Mouse (Mus musculus): Measurements from ENCODE around the gene Pskh1.

Gene Pskh1

DNA sequence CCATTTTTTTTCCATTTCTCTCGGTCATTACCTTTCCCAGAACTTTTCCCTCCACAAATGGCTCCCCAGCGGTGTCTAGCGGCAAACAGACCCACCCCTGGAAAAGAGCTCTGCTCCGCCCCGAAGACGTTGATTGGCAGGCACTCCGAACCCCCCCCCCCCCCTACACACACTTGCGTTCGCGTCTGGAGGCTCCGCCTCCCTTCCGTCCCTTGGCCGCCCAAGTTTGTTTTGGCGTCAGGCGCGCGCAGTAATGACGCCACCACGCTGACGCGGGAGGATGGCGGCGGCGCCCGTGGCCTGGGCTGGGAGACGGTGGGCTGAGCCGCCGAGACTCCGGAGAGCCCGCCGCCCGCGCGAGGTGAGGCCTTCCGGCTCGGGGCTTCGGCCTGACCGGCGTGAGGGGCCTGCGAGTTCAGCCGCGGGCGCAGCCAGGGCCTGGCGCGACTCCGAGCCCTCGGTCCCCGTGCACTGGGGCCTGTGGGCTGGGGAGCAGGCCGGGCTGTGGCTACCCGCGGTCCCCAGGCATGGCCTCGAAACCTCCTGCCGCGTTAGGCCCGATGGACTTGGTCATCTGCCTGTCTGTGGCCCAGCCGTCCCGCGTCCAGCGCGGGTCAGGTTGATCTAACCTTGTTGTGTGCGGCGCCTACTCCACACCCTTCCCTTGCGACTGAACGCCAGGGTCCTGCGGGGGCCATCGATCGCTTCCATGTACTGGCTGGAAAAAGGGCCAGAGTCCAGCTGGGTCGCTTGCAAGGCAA lies at the start of gene Pskh1:
Pskh1 (plus strand) TSS at position 262 of the 761 bp plus-strand sequence.
- in situ Hi-C loops (cut with MboI, MseI) = no loop called here

GRCm38 (mm10) chr8:105850611-105851010 lies 49.6 kb upstream of the Pskh1 start:
- in situ Hi-C loops (cut with MboI, MseI) = no loop called here

- in situ Hi-C loops (cut with MboI, MseI) = no loop called here
Observed at GRCm38 (mm10) chr8:105851651-105852143, 48.5 kb upstream of the Pskh1 start.

DNA sequence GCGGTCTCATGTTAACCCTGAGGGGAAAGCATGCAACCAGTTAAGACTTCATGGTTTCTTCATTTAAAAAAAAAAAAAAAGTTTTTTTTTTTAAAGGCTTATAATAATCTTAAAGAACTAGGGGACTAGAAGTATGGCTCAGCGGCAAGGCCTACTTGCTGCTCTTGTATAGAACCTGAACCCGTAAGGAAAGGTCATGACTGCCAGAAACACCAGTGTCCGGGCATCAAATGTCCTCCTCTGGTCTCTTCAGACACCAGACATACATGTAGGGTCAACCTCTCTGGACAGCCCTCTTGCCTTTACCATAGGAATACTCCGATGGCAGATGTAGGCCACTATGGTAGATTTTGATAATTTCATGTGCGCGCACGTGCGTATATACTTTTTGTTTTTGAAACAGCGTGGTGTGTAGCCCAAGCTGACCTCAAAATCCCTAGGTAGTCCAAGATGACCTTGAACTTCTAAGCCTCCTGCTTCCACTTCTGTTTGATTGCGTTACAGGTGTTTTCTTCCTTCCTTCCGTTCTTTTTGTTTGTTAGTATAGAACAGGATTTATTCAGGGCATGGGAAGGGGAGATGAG lies 48.0 kb upstream of the Pskh1 start:
- in situ Hi-C loops (cut with MboI, MseI) = no loop called here

GRCm38 (mm10) chr8:105853178-105853577 lies 47.1 kb upstream of the Pskh1 start, which contains the start of gene Cenpt:
Cenpt (minus strand) TSS chr8:105853278.
- in situ Hi-C loops (cut with MboI, MseI) = no loop called here

DNA sequence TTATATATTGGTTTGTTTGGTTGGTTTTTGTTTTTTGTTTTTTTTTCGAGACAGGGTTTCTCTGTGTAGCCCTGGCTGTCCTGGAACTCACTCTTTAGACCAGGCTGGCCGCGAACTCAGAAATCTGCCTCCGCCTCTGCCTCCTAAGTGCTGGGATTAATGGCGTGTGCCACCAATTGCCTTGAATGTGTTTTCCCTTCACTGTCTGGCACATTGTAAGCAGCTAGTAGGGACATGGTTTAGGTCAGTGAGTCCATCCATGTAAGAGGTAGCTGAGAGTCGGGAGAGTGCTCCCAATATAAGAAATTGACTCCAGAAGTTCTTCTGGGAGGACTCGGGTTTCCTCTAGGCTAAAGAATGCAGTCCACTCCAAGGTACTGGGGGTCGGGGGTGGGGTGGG lies 45.9 kb upstream of the Pskh1 start:
- in situ Hi-C loops (cut with MboI, MseI) = no loop called here

- in situ Hi-C loops (cut with MboI, MseI) = no loop called here
Observed at GRCm38 (mm10) chr8:105854715-105855216, 45.5 kb upstream of the Pskh1 start, which contains the start of gene Thap11. Thap11 (plus strand) TSS chr8:105855132.

GRCm38 (mm10) chr8:105855248-105856167 lies 44.7 kb upstream of the Pskh1 start:
- in situ Hi-C loops (cut with MboI, MseI) = no loop called here

DNA sequence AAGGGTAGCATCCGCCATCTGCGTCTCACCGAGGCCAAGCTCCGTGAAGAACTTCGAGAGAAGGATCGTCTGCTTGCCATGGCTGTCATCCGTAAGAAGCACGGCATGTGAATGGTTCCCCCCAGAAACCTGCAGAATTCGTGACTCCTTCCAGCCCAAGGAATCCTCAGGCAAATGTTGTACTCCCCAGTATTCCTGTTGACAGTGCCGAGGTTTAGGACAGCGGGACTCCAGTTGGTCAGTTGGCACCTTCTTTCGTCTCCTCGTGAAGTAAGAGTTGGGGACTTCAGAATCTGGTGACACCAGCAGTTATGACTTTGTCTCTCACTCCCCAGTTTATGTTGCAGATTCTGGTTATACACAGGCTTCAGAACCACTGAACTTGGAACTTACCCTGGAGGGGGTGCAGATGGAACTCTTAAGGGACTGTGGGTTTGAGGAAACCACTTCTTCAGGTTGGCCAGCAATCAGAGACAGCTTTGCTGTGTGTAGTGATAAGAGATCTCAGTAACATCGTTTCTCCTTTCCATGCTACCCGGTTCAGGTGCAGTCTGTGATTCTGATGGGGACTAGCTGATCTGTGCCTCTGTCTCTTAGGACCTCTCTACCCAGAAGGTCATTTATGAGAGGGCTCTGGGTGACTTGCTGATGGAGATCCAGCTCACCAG lies 43.9 kb upstream of the Pskh1 start:
- in situ Hi-C loops (cut with MboI, MseI) = no loop called here

- in situ Hi-C loops (cut with MboI, MseI) = no loop called here
Observed at GRCm38 (mm10) chr8:105858495-105858894, 41.7 kb upstream of the Pskh1 start.

GRCm38 (mm10) chr8:105859314-105859713 lies 40.9 kb upstream of the Pskh1 start:
- in situ Hi-C loops (cut with MboI, MseI) = no loop called here

DNA sequence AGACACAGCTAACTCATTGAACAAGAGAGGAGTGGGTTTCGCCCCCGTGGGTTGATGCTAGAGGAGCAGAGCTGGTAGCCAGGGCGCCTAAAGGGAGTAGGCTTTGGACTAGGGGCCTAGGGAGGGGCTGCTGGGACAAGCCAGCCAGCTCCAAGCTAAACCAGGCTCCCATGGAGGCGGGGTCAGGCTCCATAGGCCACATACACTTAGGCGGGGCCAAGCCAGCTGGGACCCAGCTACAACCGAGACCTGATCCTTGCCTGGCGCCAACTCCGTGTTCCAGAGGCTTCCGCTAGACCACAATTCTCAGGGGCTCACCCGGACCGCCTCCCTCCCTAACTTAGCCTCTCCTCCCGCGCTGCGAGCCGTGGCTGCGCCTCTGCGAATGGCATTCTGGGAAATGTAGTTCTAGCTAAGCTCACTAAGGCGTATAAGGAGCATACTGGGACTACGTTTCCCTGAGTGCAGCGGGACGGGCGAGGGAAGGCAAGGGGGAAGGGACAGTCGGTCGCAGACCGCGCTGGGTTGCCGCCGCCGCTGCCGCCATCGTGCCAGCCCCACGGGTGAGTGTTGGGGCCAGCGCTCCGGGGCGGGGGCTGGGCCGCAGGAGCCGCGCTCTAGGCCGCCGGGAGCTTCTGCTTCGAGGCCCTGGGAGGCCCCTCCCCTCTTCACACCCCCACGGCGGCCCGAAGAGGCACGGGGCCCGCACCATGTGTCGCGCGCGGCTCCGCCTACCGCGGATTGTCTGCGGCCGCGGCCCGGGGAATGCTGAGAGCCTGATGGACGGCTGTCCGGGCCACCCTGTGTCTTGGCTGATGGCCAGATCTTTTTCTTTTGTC lies 39.9 kb upstream of the Pskh1 start, which contains the start of gene Nutf2:
Nutf2 (plus strand) TSS at position 438 of the 839 bp plus-strand sequence.
- in situ Hi-C loops (cut with MboI, MseI) = no loop called here

DNA sequence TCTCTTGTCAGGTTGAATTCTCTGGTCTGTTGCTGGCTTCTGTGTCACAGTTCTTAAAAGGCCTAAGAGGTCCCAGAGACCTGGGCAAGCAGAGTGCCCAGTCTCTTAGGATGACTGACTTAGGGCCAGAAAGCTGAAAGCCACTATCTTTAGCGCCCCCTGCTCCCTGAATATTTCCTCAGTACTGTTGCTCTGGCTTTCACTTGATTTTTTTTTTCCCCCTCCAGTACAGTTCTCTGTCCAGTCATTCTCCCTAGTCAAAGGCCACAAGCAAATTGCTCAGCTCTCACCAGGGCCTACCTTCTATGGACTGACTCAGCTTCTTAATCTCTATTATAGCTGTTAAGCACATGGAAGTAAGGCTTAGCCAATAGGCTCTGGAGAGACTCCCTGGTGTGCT lies 38.3 kb upstream of the Pskh1 start:
- in situ Hi-C loops (cut with MboI, MseI) = no loop called here

DNA sequence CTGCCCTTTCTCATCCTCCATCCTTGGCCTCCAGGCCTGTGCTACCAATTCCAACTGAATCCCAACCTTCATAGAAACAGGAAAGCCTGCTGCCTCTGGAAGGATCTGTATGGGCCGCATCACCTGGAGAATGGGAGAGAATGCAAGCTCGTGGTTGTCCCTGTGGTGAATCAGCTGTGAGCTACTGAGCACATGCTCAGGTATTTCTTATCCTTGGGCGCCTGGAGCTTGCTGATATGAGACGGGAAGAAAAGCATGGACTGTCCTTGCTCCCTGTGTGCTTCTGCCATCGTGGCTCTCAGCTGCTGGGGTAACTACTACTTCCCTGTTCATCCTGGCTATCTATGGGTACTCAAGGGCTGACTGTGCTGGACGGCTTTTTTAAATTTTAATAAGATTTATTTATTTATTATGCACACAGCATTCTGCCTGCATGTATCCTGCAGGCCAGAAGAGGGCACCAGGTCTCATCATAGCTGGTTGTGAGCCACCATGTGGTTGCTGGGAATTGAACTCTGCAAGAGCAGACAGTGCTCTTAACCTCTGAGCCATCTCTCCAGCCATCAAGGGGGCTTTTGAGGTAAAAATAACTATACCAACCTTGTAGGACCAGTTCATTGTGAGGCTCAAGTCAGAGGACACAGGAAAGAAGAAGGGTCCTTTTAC lies 33.7 kb upstream of the Pskh1 start:
- in situ Hi-C loops (cut with MboI, MseI) = no loop called here

DNA sequence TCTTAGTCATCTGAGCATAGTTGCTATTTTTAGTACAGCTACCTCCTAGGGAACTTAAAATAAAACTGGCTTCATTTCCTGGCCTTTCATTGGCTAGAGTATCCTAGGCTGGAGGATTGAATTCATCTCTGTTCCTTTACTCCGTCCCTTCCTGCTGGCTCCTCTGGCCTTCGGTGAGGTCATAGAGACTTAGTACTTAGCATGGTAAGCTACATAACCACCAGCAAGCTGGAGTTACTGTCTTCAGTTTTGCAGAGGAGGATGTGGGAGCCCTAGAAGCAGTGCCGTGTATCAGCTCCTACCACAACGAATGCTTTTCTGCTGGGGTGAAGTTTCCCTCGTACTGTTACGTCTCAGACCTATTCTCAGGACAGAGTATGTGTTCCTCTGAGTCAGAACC lies 25.9 kb upstream of the Pskh1 start:
- in situ Hi-C loops (cut with MboI, MseI) = no loop called here

DNA sequence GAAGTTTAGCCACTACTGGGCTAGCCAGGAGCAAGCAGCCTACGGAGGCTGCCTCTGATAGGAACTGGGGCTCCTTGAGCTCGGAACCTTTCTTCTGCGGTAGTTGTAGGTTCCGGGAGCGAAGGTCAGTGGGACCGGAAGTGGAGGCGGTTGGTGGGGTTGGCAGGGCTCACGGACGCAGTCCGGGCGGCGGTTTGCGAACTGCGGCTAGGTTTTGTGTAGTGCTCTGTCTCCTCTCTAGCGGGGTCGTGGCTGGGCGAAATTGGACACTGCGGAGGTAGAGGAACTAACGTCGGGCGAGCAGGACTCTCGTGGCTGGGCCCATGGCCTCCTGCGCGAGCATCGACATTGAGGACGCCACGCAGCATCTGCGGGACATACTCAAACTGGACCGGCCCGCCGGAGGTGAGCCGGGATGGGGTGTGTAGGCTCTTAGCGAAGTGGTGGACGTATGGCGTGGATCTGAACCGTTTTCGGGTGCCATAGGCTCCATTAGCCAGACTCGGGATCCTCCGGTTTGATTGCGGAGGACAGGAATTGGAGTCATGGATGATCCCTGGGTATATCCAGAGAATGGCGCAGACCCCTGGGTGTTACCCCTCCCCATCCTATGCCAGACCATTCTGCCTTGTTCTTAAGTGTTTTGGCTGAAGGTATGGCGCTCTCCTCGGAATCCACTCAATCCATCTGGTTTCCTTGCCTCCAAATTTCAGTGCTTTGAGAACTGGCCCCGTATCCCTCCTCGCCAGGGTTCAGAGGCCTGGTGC lies 19.3 kb upstream of the Pskh1 start, which contains the start of gene Edc4:
Edc4 (plus strand) TSS at position 128 of the 767 bp plus-strand sequence.
- in situ Hi-C loops (cut with MboI, MseI) = no loop called here

DNA sequence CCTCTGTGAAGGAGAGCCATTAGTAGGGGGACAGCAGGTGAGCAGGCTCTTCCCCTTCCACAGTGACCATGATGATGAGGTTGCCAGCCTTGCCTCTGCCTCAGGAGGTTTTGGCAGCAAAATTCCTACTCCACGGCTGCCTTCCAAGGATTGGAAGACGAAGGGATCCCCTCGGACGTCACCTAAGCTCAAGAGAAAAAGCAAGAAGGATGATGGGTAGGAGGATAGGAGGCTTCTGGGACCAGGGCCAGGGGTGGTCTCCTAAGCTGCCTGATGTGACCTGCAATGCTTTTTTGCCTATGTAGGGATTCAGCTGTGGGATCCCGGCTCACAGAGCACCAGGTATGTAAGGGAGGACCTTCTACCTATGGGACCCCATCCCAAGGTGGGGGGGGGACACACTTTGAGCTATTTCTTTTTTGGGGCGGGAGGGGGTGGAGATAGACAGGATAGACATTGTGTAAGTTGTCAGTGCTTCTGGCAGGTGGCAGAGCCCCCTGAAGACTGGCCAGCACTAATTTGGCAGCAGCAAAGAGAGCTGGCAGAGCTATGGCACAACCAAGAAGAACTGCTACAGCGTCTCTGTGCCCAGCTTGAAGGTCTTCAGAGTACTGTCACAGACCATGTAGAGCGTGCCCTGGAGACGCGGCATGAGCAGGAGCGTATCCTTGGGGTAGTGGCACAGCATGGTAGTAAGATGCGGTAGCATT lies 10.3 kb upstream of the Pskh1 start:
- in situ Hi-C loops (cut with MboI, MseI) = loop anchor here (5.0 kb wide), 1 partner anchor 42 kb away; the partner anchor contains the start of gene Ctrl (in 2 of the 2)

GRCm38 (mm10) chr8:105890870-105891269 lies 9.4 kb upstream of the Pskh1 start:
- in situ Hi-C loops (cut with MboI, MseI) = no loop called here
